Mouse (Mus musculus): Measurements from ENCODE around the gene Actr6.
"Not testable (repeated sequence)": the region's sequence is repeated elsewhere in the genome, so short reads cannot be mapped to it uniquely, and the experiment has no call there.

Gene Actr6

GRCm38 (mm10) chr10:89737887-89738286 is 5.8 kb upstream of the Actr6 start:
- no peak for DNase-seq

GRCm38 (mm10) chr10:89737092-89737491 is 5.0 kb upstream of the Actr6 start:
- no peak for DNase-seq

GRCm38 (mm10) chr10:89731341-89731740 is 754 bp downstream of the Actr6 start:
- no peak for DNase-seq

- DNase-seq, result no peak
These were observed 1.7 kb downstream of the Actr6 start for GRCm38 (mm10) chr10:89730386-89730785.

GRCm38 (mm10) chr10:89722247-89723195 is 9.6 kb downstream of the Actr6 start:
- DNase-seq, result no peak

GRCm38 (mm10) chr10:89720796-89721195 is 11.3 kb downstream of the Actr6 start:
- DNase-seq, result no peak

GRCm38 (mm10) chr10:89720252-89720651 is 11.8 kb downstream of the Actr6 start:
- DNase-seq, result no peak

- no peak for DNase-seq
These were observed 17.2 kb downstream of the Actr6 start for GRCm38 (mm10) chr10:89714910-89715309.

- DNase-seq, result no peak
These were observed 23.4 kb downstream of the Actr6 start for GRCm38 (mm10) chr10:89708720-89709119.

GRCm38 (mm10) chr10:89707397-89707796 is 24.7 kb downstream of the Actr6 start:
- DNase-seq, result no peak

- DNase-seq, result no peak
These were observed 29.1 kb downstream of the Actr6 start for GRCm38 (mm10) chr10:89703042-89703441.

- DNase-seq, result no peak
These were observed 34.1 kb downstream of the Actr6 start for GRCm38 (mm10) chr10:89697956-89698355.

- not testable (repeated sequence) for DNase-seq
These were observed 35.8 kb downstream of the Actr6 start for GRCm38 (mm10) chr10:89696270-89696669.

GRCm38 (mm10) chr10:89695194-89695911 is 36.7 kb downstream of the Actr6 start:
- no peak for DNase-seq

- DNase-seq, result no peak
These were observed 42.1 kb downstream of the Actr6 start for GRCm38 (mm10) chr10:89690021-89690420.

GRCm38 (mm10) chr10:89687455-89687854 is 44.6 kb downstream of the Actr6 start:
- DNase-seq, result no peak

GRCm38 (mm10) chr10:89686139-89686808 is 45.8 kb downstream of the Actr6 start, which contains the start of gene Scyl2:
Gene Scyl2, minus strand, starts transcription at chr10:89686285.
- peak; percentile 94 for DNase-seq

GRCm38 (mm10) chr10:89685391-89686138 is 46.5 kb downstream of the Actr6 start:
- DNase-seq, result no peak

GRCm38 (mm10) chr10:89682961-89683360 is 49.1 kb downstream of the Actr6 start:
- DNase-seq, result no peak

GRCm38 (mm10) chr10:89682157-89682556 is 49.9 kb downstream of the Actr6 start:
- DNase-seq, result no peak

- no peak for DNase-seq
These were observed 50.4 kb downstream of the Actr6 start for GRCm38 (mm10) chr10:89681706-89682105.

GRCm38 (mm10) chr10:89680517-89680916 is 51.6 kb downstream of the Actr6 start:
- DNase-seq, result no peak
